Mouse (Mus musculus) v-Abl transformed pro-B cells (cell line): ENCODE results near the gene Ldlrad3.

Experiments used
- in situ Hi-C, 2 experiments: fragments of 400-800 bp; cut with MboI; formaldehyde crosslinking; loops; one replicate each; pipeline ENCODE4 v1.15.1; 2025; ENCODE audit not compliant: unreplicated experiment in 2 of 2

Gene Ldlrad3

GRCm38 (mm10) chr2:102146386-102146785 is 39.8 kb downstream of the Ldlrad3 start:
- in situ Hi-C loops = no loop called here

DNA sequence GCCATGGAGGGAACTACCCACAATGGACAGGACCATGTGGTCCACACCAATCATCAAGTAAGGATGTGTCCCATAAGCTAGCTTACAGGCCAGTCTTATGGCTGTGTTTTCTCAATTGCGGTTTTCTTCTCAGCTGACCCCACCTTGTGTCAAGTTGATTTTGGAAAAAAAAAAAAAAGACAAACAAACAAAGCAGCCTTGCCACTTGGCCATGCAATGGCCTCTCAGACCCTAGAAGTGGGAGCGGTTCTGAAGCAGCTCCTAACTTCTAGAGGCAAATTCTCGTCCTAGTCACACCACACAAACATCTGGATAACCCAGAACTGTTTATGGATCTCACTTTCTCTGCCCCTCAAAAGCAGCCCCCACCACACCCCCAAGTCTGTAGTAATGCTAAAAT is 41.1 kb downstream of the Ldlrad3 start:
- in situ Hi-C loops = no loop called here

DNA sequence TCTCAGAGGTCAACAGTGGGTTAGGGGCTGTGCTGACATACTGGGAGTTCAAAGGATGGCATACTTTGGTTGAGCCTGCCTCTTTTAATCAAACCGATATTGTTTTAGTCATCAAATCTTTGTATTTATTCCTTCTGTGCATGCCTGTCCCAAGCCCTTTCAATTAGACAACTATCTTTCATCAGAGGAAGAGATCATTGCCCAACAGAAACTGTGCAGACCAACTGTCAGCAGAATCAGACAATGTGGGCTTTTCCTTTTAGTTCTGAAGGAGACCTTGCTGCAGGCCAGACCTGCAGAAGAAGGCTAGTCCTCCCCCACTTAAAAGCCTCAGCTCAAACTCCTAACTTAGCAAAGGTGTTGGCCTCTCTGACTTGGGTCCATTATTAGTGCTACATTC is 41.9 kb downstream of the Ldlrad3 start:
- in situ Hi-C loops = no loop called here

DNA sequence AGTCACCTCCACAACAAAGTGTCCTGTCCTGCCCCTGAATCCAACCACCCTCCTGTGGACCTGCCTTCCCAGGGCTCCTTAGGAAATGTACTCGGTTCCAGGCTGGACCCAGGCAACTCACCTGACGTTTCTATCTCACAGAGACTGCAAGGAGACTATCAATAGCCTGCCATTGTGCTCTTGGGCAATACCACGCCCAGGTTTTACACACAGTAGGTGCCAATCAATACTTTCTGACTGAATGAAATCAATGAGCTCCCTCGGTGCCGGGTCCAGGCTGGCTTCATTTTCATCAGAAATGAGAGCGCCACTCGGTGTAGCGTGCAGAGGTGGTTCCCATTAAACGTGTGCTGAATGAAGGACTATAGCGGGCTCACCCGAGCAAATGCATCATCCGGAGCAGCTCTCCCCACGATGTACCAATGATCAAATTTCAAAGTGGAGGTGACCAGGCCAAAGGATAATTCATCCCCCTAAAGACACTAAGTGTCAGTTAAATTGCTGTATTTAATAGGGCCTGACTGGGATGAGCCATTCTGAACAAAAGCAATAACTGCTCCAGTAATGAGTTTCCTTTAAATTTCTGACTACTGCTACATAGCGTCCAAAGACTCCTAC is 43.4 kb downstream of the Ldlrad3 start:
- in situ Hi-C loops = no loop called here

DNA sequence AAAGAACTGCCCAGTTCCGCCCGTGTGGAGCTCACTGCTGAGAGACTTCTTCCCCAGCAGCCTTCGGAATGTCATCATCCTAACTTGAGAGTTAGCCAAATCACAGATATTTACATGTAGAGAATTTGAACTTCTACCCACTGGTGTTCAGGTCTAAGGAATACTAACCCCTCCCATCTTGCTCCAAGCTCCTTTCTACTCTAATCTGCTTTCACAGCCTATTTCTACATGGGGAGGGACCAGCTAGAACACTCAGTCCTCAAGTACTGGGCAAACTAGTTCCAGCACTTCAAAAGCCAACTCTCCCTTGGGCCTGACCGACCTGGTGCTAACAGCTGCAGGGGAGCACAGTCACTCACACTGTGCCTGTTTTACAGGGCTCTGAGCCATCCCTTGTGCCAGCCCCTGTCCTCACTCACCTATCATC is 44.0 kb downstream of the Ldlrad3 start:
- in situ Hi-C loops = no loop called here

GRCm38 (mm10) chr2:102141199-102141598 is 45.0 kb downstream of the Ldlrad3 start:
- in situ Hi-C loops = no loop called here

DNA sequence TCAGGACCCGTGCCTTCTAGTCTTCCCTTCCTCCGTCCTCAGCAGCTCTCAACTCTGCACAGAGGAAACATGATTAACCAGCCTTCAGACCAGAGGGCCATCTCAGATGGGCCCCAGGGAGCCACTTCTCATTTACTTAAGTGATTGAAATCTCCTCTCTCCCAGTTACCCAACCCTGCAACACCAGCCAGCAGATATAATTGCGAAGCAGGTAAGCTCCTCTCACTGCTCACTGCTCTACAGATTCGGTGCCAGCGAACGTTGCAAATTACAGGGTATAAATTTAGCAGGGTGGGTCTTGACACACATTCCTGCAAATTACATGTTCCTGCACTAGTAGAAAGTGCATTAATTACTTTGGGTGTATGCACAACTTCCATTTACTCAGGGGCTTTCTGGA is 48.3 kb downstream of the Ldlrad3 start:
- in situ Hi-C loops = no loop called here

GRCm38 (mm10) chr2:102136184-102136583 is 50.0 kb downstream of the Ldlrad3 start:
- in situ Hi-C loops = no loop called here

DNA sequence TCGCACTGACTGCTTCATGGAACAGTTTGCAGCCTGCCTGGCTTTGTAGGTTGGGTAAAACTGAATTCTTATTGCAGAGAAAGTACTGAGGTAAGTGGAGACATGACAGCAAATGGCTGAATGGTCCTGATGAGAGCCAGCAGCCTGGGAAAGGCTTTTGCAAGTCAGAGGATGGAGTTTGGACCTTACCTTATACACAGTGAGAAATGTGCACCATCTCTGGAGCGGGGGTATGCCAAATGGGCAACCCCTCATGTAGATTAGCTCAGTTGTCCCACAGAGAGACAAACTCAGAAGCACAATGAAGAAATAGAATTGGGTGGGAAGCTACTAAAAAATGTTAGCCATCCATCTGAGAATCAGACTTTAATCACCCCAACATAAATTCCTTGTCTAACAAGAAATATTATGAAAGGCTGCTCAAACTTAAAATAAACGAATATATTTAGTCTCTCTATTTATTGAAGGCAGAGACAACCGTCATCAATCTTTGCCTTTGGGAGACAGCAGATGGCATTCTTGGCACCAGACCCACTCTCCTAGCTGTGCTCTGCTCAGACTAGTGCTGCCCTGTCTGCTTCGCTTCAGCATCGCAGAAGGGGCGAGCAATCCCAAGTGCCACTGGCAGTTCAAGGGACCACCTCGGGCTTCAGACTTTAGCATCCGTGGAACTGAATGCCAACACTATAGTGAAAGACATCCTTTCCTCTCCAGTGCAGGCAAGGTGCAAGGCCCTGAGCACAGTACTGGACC is 51.5 kb downstream of the Ldlrad3 start:
- in situ Hi-C loops = no loop called here

DNA sequence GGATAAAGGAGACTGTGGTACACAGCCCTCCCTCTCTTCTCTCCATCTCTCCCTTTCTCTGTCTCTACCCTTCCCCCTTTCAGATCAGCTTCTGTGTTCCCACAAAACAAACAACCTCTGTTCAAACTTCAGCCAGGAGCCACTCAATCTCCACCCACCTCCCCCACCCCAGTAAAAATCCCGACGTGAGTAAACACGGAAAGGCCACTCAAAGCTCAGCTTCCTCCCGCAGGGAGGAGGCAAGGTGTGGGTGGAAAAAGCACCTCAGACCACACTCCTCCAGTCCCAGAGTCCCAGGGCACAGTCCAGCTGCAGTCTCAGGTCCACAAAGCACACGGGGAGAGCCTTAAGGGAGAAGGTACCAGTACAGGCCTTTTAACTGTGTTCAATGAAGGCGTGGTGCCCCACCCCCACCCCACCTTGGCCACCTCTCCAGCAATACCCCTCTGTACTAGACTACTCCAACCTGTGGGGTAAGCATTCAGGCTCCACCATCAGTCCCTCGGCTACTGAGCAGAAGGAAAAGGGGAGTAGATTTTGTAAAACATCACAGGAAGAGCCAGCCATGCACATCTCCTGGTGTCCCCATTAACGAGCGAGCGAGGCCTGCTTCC is 53.1 kb downstream of the Ldlrad3 start:
- in situ Hi-C loops = no loop called here

DNA sequence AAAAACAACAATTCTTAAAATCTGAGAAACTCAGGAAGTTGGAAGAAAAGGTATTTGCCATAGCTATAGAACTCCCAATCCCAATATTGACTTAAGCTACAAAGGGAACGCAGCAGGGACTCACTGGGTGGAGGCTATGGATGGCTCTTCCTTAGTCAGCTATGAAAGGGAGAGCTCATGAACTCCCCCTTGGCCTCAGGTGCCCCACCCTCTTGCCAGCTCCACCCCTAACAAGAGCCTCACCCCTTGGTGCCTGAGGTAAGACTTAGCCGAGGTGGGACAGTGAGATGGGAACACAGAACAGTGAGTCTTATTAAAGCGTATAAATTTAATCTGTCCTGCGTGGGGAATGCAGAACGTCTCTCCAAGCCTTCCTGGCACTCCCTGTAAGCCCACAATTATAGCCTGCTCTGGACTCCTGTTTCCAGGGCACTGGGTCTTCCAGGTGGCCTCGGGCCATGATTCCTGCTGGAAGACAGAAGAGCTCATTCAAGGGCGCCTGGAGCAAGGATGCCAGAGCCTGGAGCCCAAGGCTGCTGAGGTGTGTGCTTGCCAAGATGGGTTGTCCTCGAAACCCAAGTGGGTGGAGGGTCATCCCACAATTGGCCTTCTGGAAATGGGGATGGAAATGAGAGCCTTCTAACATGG is 55.9 kb downstream of the Ldlrad3 start:
- in situ Hi-C loops = no loop called here

DNA sequence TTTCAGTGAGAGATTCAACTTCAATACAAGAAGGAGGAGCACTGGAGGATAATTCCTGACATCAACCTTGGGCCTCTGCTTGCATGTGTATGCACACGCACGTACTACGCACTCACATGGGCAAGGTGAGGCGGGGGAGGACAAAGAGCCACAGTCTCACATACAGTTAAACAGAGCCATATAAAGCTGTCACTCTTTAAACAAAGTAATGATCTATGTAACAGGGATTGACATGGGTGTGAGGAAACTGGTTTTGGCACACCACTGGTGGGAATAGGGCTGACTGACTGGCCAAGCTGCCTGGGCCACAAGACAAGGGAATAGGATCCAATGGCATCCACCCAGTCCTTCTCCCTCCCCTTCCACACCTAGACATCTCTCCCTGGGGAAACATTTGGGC is 57.0 kb downstream of the Ldlrad3 start:
- in situ Hi-C loops = no loop called here

DNA sequence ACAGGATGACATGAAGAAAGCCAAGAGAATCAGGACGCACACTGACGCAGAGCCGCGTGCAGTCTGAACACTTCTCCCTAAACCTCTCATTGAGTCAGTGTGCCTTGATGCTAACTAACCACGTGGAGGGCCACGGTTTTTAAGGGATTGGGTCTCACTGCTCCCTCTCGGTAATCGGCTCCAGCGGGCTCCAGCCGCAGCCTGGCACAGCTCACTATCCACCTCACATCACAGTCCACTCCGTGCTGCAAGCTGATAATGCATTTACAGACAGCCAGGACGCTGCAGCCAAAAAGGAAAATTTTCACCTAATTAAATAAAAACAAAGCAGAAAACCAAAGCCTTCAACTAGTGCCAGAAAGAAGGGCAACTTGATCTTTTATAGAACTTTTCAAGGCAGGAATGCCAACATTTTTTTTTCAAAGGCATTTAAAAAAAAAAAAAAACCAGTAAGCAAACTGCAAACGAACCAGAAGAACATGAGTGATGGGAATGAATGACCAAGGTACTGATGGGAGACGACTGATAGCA is 57.6 kb downstream of the Ldlrad3 start:
- in situ Hi-C loops = no loop called here

- in situ Hi-C loops = no loop called here
These were observed 58.3 kb downstream of the Ldlrad3 start for GRCm38 (mm10) chr2:102127791-102128387.

DNA sequence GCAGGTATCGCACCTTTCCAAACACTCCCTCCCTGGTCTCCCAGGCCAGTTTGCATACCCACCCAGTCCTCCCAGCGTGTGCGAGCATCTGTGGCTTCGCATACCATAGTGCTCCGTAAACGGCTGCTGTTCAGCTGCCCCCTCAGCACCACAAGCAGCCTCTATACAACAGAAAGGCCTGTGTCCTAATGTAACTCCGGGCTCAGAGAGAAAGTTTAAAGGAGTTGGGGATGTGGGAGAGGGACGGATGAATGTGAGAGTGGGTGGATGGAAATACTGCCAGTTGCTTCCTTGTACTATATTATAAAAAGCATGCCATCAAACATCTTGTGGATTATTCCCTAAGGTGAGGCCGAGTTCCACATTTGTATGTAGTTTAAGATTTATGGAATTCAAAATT is 59.0 kb downstream of the Ldlrad3 start:
- in situ Hi-C loops = no loop called here

DNA sequence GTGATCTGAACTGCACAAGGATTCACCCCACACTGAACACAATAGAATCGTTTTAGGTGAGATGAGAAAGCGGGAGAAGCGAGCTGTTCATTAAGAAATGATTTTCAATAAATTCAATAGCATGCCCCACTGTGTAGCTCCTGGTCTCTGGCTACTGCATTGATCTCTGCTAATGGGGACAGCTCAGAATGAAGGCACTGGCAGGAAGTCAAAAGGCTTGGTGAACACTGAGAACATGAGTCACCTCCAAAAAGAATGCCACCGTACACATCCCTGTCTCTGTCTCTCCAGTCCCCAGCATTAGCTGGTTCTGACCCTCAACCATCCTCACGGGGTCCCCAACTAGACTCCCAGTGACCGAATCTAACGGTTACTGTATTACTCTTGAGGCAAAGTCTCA is 60.1 kb downstream of the Ldlrad3 start:
- in situ Hi-C loops = no loop called here

GRCm38 (mm10) chr2:102125042-102125441 is 61.1 kb downstream of the Ldlrad3 start:
- in situ Hi-C loops = no loop called here

DNA sequence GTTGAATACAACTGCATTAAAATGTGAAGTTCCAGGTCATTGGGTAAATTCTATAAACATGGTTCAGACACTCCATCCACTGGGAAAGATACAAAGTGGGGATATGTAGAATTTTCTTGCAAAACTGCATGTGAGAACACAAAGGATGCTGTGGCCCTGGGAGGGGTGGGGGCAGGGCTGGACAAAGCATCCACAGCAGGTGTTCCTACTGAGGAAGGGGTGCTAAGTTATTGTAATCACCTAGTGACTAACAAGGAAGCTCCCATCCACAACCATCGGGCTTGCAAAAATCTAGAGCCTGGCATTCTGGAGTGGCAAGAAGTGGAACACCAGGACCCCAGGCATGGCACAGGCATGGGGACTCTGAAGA is 64.1 kb downstream of the Ldlrad3 start:
- in situ Hi-C loops = no loop called here

DNA sequence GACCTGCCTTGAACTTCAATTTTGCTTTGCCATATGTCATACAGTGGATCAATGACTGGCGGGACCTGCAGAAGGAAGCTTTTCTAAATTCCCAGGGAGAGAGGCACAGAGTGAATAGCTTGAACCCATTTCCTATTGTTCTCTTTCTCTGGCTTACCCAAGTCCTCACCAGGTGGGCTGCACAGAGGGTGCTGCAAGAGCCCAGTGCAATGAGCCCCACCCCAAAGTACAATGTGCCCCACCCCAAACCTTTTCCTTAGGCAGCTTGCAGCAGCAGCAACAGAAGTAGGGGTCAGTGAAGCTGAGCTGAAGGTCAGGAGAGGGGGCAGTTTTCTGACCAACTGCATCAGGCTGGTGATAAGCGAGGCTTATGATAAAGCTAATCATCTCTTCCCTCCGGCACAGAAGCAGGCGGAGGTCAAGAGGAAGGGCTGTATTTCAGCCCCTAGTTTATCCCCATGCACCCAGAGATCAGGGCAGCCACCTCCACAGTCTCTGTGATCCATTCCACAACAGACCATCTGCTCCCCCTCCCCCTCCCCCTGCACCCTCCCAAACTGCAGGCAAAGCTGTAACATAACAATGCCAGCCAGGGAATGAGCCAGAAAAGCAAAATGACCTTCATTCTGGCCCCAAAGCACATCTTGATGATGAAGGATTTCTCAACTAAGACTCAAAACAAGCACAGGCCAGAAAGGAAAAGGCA is 64.6 kb downstream of the Ldlrad3 start:
- in situ Hi-C loops = no loop called here
